Mouse (Mus musculus): Measurements from ENCODE around the gene Zcchc12. TPM values are rescaled to one million over a fixed set of nuclear protein-coding genes. Genes with fewer than 3 reads are reported as not detected.

The Zcchc12 gene
- polyA plus RNA-seq, 1 experiment: not detected

DNA sequence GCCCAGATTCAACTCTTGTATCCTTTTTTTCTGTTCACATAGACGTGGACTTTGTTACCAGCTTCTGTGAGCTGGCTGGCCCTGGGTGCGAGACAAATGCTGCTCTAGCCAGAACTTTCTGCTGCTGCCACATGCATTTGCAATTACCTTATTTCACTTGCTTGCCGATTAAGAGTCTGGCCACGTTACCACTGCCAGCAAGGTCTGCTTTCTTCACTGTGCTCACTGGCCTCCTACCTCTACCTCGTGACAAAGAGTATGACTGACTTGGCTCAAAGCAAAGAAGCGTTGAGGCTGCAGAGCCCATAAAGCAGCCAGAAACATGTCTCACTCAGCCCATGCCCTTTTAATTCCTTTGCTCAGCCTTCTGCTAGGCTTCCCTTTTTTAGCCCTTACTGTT is 39.9 kb downstream of the Zcchc12 start:
- Histone ChIP-seq H3K4me1 (ENCODE audit: control insufficient read depth, insufficient read depth, insufficient read length, low read length) (no peaks in the 10 kb centered on the region), H3K27ac (replicated peaks; ENCODE audit: low read depth, low read length) (no peak overlapping the region), H3K4me3 (ENCODE audit: insufficient read depth, low read depth, low read length) (no peak overlapping the region)

Other genes with a start within 250 kb of the Zcchc12 start
- gene Il13ra1, start 83.8 kb upstream of the Zcchc12 start, polyA plus RNA-seq (2012; ENCODE audit: insufficient read depth, insufficient read length, missing spikeins): 1.0 and 2.6 TPM in 2 replicates
- gene Lonrf3, start 132.4 kb downstream of the Zcchc12 start, polyA plus RNA-seq (2012; ENCODE audit: insufficient read depth, insufficient read length, missing spikeins): 0.79 and 2.0 TPM in 2 replicates
- gene Gm6268, start 205.4 kb downstream of the Zcchc12 start, polyA plus RNA-seq (2012; ENCODE audit: insufficient read depth, insufficient read length, missing spikeins): not detected in 2 replicates